Mouse (Mus musculus): ENCODE results near the gene Vtcn1.

- no peak for TF ChIP-seq CTCF (IDR thresholded peaks at IDR 0.05)
- no peak for TF ChIP-seq EP300 (IDR thresholded peaks at IDR 0.05)
Measured at GRCm38 (mm10) chr3:100920611-100921140, 95.4 kb downstream of the Vtcn1 start.
